Mouse (Mus musculus): Measurements from ENCODE around the gene Cpne9.

Cpne9 gene

GRCm38 (mm10) chr6:113282101-113282802 lies at the start of gene Cpne9:
Gene Cpne9 (plus strand): TSS chr6:113282307.
- DNase-seq (ENCODE audit: low spot score in 2 of 2), result peak in 1 of 2 experiments; percentile 53

GRCm38 (mm10) chr6:113235141-113235540 lies 47.0 kb upstream of the Cpne9 start:
- DNase-seq (ENCODE audit: low spot score in 2 of 2), result peak; percentile 3 to 14

GRCm38 (mm10) chr6:113237542-113238270 lies 44.4 kb upstream of the Cpne9 start, which contains the start of gene Mtmr14:
Gene Mtmr14 (plus strand): TSS chr6:113237843.
- DNase-seq (ENCODE audit: low spot score in 2 of 2), result peak; percentile 98 to 99

- no peak for DNase-seq (ENCODE audit: low spot score in 2 of 2)
Observed at GRCm38 (mm10) chr6:113238442-113238841, 43.7 kb upstream of the Cpne9 start.

- DNase-seq (ENCODE audit: low spot score in 2 of 2), result no peak
Observed at GRCm38 (mm10) chr6:113242753-113243152, 39.4 kb upstream of the Cpne9 start.

- DNase-seq (ENCODE audit: low spot score in 2 of 2), result no peak
Observed at GRCm38 (mm10) chr6:113245585-113245984, 36.5 kb upstream of the Cpne9 start.

GRCm38 (mm10) chr6:113250786-113251185 lies 31.3 kb upstream of the Cpne9 start:
- DNase-seq (ENCODE audit: low spot score in 2 of 2), result no peak

GRCm38 (mm10) chr6:113251921-113252320 lies 30.2 kb upstream of the Cpne9 start:
- no peak for DNase-seq (ENCODE audit: low spot score in 2 of 2)

- DNase-seq (ENCODE audit: low spot score in 2 of 2), result no peak
Observed at GRCm38 (mm10) chr6:113254899-113255298, 27.2 kb upstream of the Cpne9 start.

GRCm38 (mm10) chr6:113261174-113261858 lies 20.8 kb upstream of the Cpne9 start:
- no peak for DNase-seq (ENCODE audit: low spot score in 2 of 2)

- no peak for DNase-seq (ENCODE audit: low spot score in 2 of 2)
Observed at GRCm38 (mm10) chr6:113263531-113263930, 18.6 kb upstream of the Cpne9 start.

- DNase-seq (ENCODE audit: low spot score in 2 of 2), result no peak
Observed at GRCm38 (mm10) chr6:113264429-113264828, 17.7 kb upstream of the Cpne9 start.

- DNase-seq (ENCODE audit: low spot score in 2 of 2), result peak in 1 of 2 experiments; percentile 9
Observed at GRCm38 (mm10) chr6:113266996-113267655, 15.0 kb upstream of the Cpne9 start.

GRCm38 (mm10) chr6:113267988-113268387 lies 14.1 kb upstream of the Cpne9 start:
- no peak for DNase-seq (ENCODE audit: low spot score in 2 of 2)

GRCm38 (mm10) chr6:113272365-113272764 lies 9.7 kb upstream of the Cpne9 start:
- DNase-seq (ENCODE audit: low spot score in 2 of 2), result no peak

GRCm38 (mm10) chr6:113276846-113277245 lies 5.3 kb upstream of the Cpne9 start:
- DNase-seq (ENCODE audit: low spot score in 2 of 2), result peak; percentile 35 to 66

GRCm38 (mm10) chr6:113281676-113282075 lies 431 bp upstream of the Cpne9 start:
- no peak for DNase-seq (ENCODE audit: low spot score in 2 of 2)

- DNase-seq (ENCODE audit: low spot score in 2 of 2), result peak in 1 of 2 experiments; percentile 25
Observed at GRCm38 (mm10) chr6:113282969-113283368, 862 bp downstream of the Cpne9 start.

GRCm38 (mm10) chr6:113283500-113283899 lies 1.4 kb downstream of the Cpne9 start:
- DNase-seq (ENCODE audit: low spot score in 2 of 2), result no peak

- DNase-seq (ENCODE audit: low spot score in 2 of 2), result no peak
Observed at GRCm38 (mm10) chr6:113284931-113285330, 2.8 kb downstream of the Cpne9 start.

GRCm38 (mm10) chr6:113286316-113286715 lies 4.2 kb downstream of the Cpne9 start:
- no peak for DNase-seq (ENCODE audit: low spot score in 2 of 2)

GRCm38 (mm10) chr6:113287236-113287635 lies 5.1 kb downstream of the Cpne9 start:
- DNase-seq (ENCODE audit: low spot score in 2 of 2), result peak; percentile 62 to 76

All from frontal cortex, postnatal 36 days (tissue).